Mouse (Mus musculus) stomach, embryonic 16.5 days (tissue): ENCODE measurements around the gene Gm20479. TPM values are rescaled to one million over a fixed set of nuclear protein-coding genes. Genes with fewer than 3 reads are reported as not detected.

ENCODE experiments used
- ATAC-seq: fragments of 200-750 bp; cut with Nextera tagmentation; 2 replicates; pipeline ENCODE4 v1.8.0; 2017; ENCODE audit warnings: moderate number of reproducible peaks, moderate TSS enrichment; ENCODE audit not compliant: insufficient read depth, low FRiP score
- H3K27ac ChIP-seq: fragments of 300-500 bp; sonication (generic); 2 replicates; pipeline ENCODE4 v1.5.1; 2014; ENCODE audit warnings: low read length
- H3K27me3 ChIP-seq: fragments of 300-500 bp; sonication (generic); 2 replicates; pipeline ENCODE4 v1.6.1; 2014; ENCODE audit warnings: low read length, control low read depth, mixed read lengths; ENCODE audit not compliant: control insufficient read depth, insufficient read depth
- H3K36me3 ChIP-seq: fragments of 300-500 bp; sonication (generic); 2 replicates; pipeline ENCODE4 v1.6.1; 2014; ENCODE audit warnings: low read length; ENCODE audit not compliant: control insufficient read depth, insufficient read depth
- H3K4me1 ChIP-seq: fragments of 300-500 bp; sonication (generic); 2 replicates; pipeline ENCODE4 v1.6.1; 2014; ENCODE audit warnings: low read length, control low read depth, mixed read lengths; ENCODE audit not compliant: control insufficient read depth, insufficient read depth
- H3K4me2 ChIP-seq: fragments of 300-500 bp; sonication (generic); 2 replicates; pipeline ENCODE4 v1.6.1; 2014; ENCODE audit warnings: low read depth, low read length, mixed read lengths
- H3K4me3 ChIP-seq: fragments of 300-500 bp; sonication (generic); replicated peaks from 2 replicates; pipeline ENCODE4 v1.5.1; 2014; ENCODE audit warnings: mild to moderate bottlenecking, low read length
- H3K9ac ChIP-seq: fragments of 300-500 bp; sonication (generic); 2 replicates; pipeline ENCODE4 v1.6.1; 2014; ENCODE audit warnings: low read length
- H3K9me3 ChIP-seq: fragments of 300-500 bp; sonication (generic); replicated peaks from 2 replicates; pipeline ENCODE4 v1.6.1; 2016; ENCODE audit warnings: low read length, control low read depth; ENCODE audit not compliant: control insufficient read depth
- WGBS: fragments of 180-500 bp; shearing (Covaris S2); extraction: QIAGEN DNeasy Blood & Tissue Kit; methylation state at CpG from one replicate; pipeline ENCODE4 v1.1.7; 2014; 5-methylcytosine and 5-hydroxymethylcytosine counted together
- polyA plus RNA-seq: library from polyadenylated mRNA; unstranded; fragments of >200 nt; fragmentation: Nextera tagmentation; extraction: Ambion mirVana; gene quantifications from 2 replicates; pipeline ENCODE4 v1.2.1, GENCODE M21; 2015

Gm20479 gene
- polyA plus RNA-seq, 1 experiment from 2014 or later = 3.0 TPM

DNA sequence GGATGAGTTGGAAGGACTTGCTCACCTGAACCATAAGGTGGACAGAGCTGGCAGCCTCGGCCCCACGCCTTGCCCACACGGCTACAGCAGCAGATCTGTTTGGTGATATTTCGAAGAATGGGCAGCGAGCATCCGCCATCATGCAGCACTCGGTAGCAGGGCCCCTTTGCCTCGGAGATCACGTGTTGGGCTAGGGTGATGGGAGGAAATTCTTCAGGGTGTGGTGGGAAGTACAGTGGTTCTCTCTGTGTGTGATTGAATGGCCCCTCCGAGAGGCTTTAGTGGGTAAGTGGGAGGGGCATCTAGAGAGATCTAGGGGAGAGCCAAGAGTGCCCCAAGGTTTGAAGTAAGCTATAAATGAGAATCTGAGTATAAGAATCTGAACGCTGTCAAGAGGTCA lies 29.1 kb downstream of the Gm20479 start:
- ATAC-seq = no peak
- H3K9ac ChIP-seq = no peak overlapping the region
- H3K9me3 ChIP-seq = no peaks in the 10 kb centered on the region
- no peak overlapping the region for H3K4me3 ChIP-seq
- H3K36me3 ChIP-seq = peaks cover 17% of the 10 kb centered on the region
- H3K27me3 ChIP-seq = peaks cover 5% of the 10 kb centered on the region
- H3K27ac ChIP-seq = no peak overlapping the region
- H3K4me1 ChIP-seq = peaks cover 32% of the 10 kb centered on the region
- 80% methylated on average over 11 of the region's 11 CpGs for WGBS
- no peak overlapping the region for H3K4me2 ChIP-seq

DNA sequence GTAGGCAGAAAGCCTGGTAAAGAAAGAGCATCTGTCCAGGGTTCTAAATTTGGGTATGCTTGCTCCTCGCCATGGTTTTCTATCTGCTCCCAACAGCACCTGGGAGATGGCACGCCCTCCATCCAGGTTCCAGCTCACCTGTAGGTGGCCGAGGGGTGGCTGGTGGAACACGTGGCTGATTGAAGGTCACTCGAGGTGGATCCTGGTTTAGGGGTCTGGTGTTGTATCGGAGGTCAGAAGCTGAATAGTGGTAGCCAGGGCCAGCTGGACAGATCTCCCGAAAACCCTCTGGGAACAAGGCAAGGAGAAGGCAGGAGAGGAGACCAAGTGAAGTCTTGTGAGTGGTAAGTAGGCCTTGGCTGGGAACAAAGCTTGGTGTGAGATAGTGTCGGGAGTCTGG lies 29.7 kb downstream of the Gm20479 start:
- Histone ChIP-seq H3K27ac (no peak overlapping the region), H3K4me2 (no peak overlapping the region), H3K27me3 (peaks cover 5% of the 10 kb centered on the region), H3K4me1 (peaks cover 29% of the 10 kb centered on the region), H3K9ac (no peak overlapping the region), H3K4me3 (no peak overlapping the region), H3K9me3 (no peaks in the 10 kb centered on the region), H3K36me3 (peaks cover 17% of the 10 kb centered on the region)
- no peak for ATAC-seq
- 86% methylated on average over 8 of the region's 8 CpGs for WGBS

GRCm38 (mm10) chr7:27326101-27326880 lies 30.9 kb downstream of the Gm20479 start:
- Histone ChIP-seq H3K27me3 (peaks cover 5% of the 10 kb centered on the region), H3K4me1 (peaks cover 24% of the 10 kb centered on the region), H3K27ac (peak overlapping the region; percentile 19; the same call in 1 of the 2 replicates), H3K4me3 (peak overlapping the region; percentile 32; the same call in 1 of the 2 replicates), H3K4me2 (peak overlapping the region; percentile 48), H3K36me3 (peaks cover 17% of the 10 kb centered on the region), H3K9me3 (no peaks in the 10 kb centered on the region), H3K9ac (peak overlapping the region; percentile 48; the same call in 1 of the 2 replicates)
- WGBS = 52% methylated on average over 34 of the region's 34 CpGs
- no peak for ATAC-seq

- H3K9ac ChIP-seq = peak overlapping the region; percentile 48; the same call in 1 of the 2 replicates
- ATAC-seq = peak; percentile 59
Measured at GRCm38 (mm10) chr7:27325697-27326096, 31.5 kb downstream of the Gm20479 start.

DNA sequence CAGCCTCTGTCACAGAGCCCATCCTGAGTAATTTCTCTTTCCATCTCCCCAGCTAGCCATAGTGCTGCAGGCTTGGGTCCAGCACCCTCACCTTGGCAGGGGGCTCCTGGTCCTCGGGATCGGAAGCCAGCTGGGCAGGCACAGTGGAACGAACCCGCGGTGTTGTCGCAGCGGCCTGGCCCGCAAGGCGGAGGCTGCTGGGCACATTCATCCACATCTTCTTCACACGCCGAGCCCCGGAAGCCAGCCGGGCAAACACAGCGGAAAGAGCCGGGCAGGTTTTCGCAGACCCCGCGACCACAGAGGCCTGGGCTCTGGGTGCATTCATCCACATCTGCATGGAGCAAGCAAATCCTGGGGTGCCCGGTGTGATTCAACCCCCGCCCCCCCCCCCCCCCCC lies 32.3 kb downstream of the Gm20479 start:
- no peaks in the 10 kb centered on the region for H3K9me3 ChIP-seq
- H3K27me3 ChIP-seq = peaks cover 5% of the 10 kb centered on the region
- no peak overlapping the region for H3K27ac ChIP-seq
- no peak overlapping the region for H3K4me3 ChIP-seq
- peaks cover 17% of the 10 kb centered on the region for H3K36me3 ChIP-seq
- H3K4me1 ChIP-seq = peaks cover 18% of the 10 kb centered on the region
- 58% methylated on average over 20 of the region's 20 CpGs for WGBS
- H3K9ac ChIP-seq = no peak overlapping the region
- ATAC-seq = no peak
- no peak overlapping the region for H3K4me2 ChIP-seq

More at GRCm38 (mm10) chr7:27325697-27326096, 31.5 kb downstream of the Gm20479 start:
- H3K4me3 ChIP-seq = peak overlapping the region; percentile 32
- H3K27me3 ChIP-seq = peaks cover 5% of the 10 kb centered on the region
- WGBS = 22% methylated on average over 24 of the region's 24 CpGs
- peaks cover 24% of the 10 kb centered on the region for H3K4me1 ChIP-seq
- H3K9me3 ChIP-seq = no peaks in the 10 kb centered on the region
- H3K4me2 ChIP-seq = peak overlapping the region; percentile 48
- peaks cover 17% of the 10 kb centered on the region for H3K36me3 ChIP-seq
- H3K27ac ChIP-seq = peak overlapping the region; percentile 19; the same call in 1 of the 2 replicates

- peaks cover 10% of the 10 kb centered on the region for H3K4me1 ChIP-seq
- no peak for ATAC-seq
- no peak overlapping the region for H3K4me2 ChIP-seq
- no peak overlapping the region for H3K4me3 ChIP-seq
- no peaks in the 10 kb centered on the region for H3K9me3 ChIP-seq
- peaks cover 17% of the 10 kb centered on the region for H3K36me3 ChIP-seq
- 93% methylated on average over 11 of the region's 11 CpGs for WGBS
- 0 out of 2 replicates have a peak, but pooled peaks cover 5% of the 10 kb centered on the region for H3K27me3 ChIP-seq
- no peak overlapping the region for H3K27ac ChIP-seq
- H3K9ac ChIP-seq = no peak overlapping the region
Measured at GRCm38 (mm10) chr7:27324161-27324560, 33.1 kb downstream of the Gm20479 start.

DNA sequence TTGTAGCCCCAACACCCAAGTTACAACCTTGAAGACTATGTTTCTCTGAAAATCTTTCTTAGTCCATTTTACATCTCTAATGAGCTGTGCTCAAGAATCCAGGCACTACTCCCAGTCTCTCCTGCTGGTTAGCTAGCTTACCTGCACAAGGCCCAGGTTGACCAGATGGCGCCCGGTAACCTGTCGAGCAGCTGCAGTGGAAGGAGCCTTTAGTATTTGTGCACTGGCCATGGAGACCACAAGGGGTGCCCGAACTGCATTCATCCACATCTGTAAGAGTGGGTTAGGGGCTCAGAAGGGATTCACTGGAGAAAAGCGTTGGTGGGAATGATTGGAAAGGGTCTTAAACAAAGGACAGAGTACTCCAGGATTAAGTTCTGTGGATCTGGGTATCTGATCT lies 34.2 kb downstream of the Gm20479 start:
- H3K4me2 ChIP-seq = no peak overlapping the region
- no peak overlapping the region for H3K9ac ChIP-seq
- 0 out of 2 replicates have a peak, but pooled peaks cover 5% of the 10 kb centered on the region for H3K27me3 ChIP-seq
- peaks cover 6% of the 10 kb centered on the region for H3K4me1 ChIP-seq
- no peak for ATAC-seq
- peaks cover 17% of the 10 kb centered on the region for H3K36me3 ChIP-seq
- H3K27ac ChIP-seq = no peak overlapping the region
- H3K4me3 ChIP-seq = no peak overlapping the region
- H3K9me3 ChIP-seq = no peaks in the 10 kb centered on the region
- WGBS = 92% methylated on average over 5 of the region's 5 CpGs

DNA sequence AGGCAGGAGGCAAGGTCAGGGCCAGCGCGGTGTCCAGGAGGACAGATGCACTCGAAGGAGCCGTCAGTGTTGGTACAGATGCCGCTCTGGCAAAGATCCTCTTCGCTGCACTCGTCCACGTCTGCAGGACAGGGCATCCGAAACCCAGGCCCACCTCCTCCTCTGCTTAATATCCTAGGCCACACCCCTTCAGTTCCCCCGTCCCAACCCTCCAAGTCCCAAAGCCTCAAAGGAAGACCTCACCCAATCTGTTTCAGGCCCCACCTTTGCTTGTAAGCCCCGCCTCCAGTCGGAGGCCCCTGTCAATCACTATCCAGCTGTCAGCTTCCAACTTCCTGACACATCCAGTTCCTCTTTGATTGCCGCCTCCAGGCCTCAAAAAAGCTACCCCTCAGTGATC lies 34.9 kb downstream of the Gm20479 start:
- H3K4me2 ChIP-seq = no peak overlapping the region
- H3K36me3 ChIP-seq = peaks cover 14% of the 10 kb centered on the region
- H3K9ac ChIP-seq = no peak overlapping the region
- H3K4me1 ChIP-seq = peaks cover 6% of the 10 kb centered on the region
- ATAC-seq = no peak
- no peak overlapping the region for H3K27ac ChIP-seq
- H3K27me3 ChIP-seq = 0 out of 2 replicates have a peak, but pooled peaks cover 5% of the 10 kb centered on the region
- H3K9me3 ChIP-seq = no peaks in the 10 kb centered on the region
- no peak overlapping the region for H3K4me3 ChIP-seq
- 32% methylated on average over 13 of the region's 13 CpGs for WGBS

DNA sequence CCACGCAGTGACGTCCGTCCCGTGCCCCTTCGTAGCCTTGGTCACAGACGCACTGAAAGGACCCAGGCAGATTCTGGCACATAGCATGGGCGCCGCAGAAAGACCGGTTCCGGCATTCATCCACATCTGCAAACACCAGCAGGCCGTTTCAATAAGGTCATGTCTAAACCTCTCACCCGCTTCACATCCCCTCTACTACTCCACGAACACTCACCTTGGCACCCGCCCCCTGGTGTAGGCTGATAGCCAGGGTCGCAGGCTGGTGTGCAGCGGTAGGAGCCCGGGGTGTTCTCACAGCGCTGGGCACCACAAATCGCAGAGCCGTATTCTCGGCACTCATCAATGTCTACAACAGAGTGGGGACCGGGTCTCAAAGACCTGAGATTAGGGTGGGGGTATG lies 37.8 kb downstream of the Gm20479 start:
- Histone ChIP-seq H3K36me3 (peaks cover 10% of the 10 kb centered on the region), H3K27ac (no peak overlapping the region), H3K4me3 (no peak overlapping the region), H3K9me3 (peaks cover 2% of the 10 kb centered on the region), H3K4me2 (no peak overlapping the region), H3K4me1 (no peaks in the 10 kb centered on the region), H3K9ac (no peak overlapping the region), H3K27me3 (no peaks in the 10 kb centered on the region)
- 90% methylated on average over 22 of the region's 22 CpGs for WGBS
- ATAC-seq = no peak
